Mouse (Mus musculus): ENCODE measurements around the gene Psmd2. TPM values are rescaled to one million over a fixed set of nuclear protein-coding genes. Genes with fewer than 3 reads are reported as not detected.

Gene Psmd2
- total RNA-seq (2023), result 100 TPM

DNA sequence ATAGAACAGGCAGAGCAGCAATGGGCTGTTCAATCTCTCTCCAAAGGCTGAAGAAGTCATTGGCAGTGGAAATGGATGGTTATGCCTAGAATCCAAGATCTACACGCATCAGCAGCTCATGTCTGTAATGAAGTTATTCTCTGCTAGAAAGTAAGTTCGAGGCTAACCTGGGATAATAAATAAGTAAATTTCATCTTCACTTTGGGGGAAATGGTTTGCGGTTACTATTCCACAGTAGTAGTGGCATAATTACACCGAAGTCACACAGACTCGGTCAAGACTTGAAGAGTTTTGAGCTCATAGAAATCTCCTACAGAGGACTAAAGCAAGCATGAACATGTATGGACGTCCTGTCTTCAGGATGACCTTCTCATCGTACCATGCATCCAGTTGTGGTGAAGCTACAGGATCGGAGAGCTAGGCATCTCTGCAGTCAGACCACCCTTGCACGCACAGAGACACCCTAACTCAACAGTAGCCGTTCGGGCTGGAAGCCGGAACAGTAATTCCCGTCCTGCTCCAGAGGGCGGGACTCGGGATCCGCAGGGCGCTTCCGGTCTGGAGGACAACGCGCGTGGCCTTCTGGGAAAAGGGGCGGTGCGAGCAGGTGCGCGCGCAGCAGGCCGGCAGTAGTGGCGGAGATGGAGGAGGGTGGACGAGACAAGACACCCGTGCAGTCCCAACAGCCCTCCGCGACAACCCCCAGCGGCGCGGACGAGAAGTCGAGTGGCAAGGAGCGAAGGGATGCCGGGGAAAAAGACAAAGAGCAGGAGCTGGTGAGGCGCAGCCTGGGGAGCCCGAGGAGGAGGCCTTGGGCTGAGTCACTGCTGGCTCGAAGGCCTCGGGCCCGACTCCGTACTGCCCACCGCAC, at the start of gene Psmd2:
TSS of gene Psmd2 (plus strand) at position 577 of the 871 bp plus-strand sequence.

GRCm38 (mm10) chr16:20611357-20612227, 39.9 kb upstream of the Psmd2 start, which contains the start of the genes Eef1akmt4, Gm49333 and Alg3:
TSS of gene Eef1akmt4 (plus strand) at chr16:20611593.
TSS of gene Gm49333 (plus strand) at chr16:20611610.
TSS of gene Alg3 (minus strand) at chr16:20611735.

DNA sequence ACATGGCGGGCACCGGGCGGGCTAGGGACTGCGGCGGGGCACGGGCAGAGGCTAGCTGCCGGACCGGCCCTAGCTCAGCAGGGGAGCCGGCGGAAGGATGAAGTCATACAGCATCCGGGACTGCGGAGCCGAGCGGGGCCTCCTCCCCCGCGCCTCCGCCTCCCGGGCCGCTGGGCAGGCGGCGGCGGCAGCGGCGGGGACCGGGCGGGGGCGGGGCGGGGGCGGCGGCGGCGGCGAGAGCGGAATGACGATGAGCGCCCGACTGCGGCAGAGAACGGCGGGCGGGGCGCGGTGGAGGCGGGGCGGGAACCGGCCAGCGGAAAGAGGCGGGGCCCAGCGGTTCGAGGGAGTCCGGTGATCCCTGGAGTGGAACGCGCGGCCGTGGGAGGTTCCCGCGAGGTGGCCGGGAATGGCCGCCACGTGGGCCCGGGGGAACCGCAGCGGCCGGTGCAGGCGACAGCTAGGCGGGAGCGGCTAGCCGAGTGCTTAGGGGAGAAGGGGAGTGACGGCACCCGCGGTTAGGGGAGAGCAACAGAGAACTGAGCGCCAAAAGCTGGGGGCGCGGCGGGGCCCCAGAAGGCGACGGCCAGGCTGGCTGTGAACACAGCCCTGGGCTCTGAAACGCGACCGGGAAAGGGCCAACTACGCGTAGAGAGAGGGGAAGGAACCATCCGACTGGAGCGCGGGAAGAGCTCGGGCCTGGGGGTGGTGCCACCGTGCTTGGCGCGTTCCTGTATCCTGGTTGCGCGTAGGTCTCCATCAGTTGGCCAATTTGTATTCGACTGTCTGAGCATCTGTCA, 30.1 kb upstream of the Psmd2 start, which contains the start of gene Camk2n2:
TSS of gene Camk2n2 (minus strand) at position 97 of the 800 bp plus-strand sequence.

GRCm38 (mm10) chr16:20629731-20630634, 21.5 kb upstream of the Psmd2 start, which contains the start of gene Ece2:
TSS of gene Ece2 (plus strand) at chr16:20629828.

DNA sequence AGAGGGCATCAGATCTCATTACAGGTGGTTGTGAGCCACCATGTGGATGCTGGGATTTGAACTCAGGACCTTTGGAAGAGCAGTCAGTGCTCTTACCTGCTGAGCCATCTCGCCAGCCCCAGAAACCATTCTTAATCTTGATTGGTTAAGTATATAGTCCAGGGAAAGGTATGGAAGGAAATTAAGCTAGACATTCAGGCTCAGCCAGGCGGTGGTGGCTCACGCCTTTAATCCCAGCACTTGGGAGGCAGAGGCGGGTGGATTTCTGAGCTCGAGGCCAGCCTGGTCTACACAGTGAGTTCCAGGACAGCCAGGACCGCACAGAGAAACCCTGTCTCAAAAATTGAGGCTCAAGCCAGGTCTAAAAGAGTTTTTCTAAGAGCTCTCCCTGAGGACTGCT, 16.6 kb downstream of the Psmd2 start, which contains the start of gene Eif4g1:
TSS of gene Eif4g1 (plus strand) at position 301 of the 400 bp plus-strand sequence.

GRCm38 (mm10) chr16:20693111-20693701, 41.8 kb downstream of the Psmd2 start, which contains the start of gene Fam131a:
TSS of gene Fam131a (plus strand) at chr16:20693241.

Other genes with a start within 250 kb of the Psmd2 start
- 77.7 TPM for gene Abcc5, start 225.3 kb upstream of the Psmd2 start, total RNA-seq (2023)
- gene Eif2b5, start 152.8 kb upstream of the Psmd2 start, total RNA-seq (2023), result 37.4 TPM
- gene Dvl3, start 134.7 kb upstream of the Psmd2 start, total RNA-seq (2023), result 41.3 TPM
- 174 TPM for gene Ap2m1, start 116.2 kb upstream of the Psmd2 start, total RNA-seq (2023)
- gene Abcf3, start 103.1 kb upstream of the Psmd2 start, total RNA-seq (2023), result 82.8 TPM
- gene Vwa5b2, start 62.2 kb upstream of the Psmd2 start, total RNA-seq (2023), result 0.40 TPM
- 8.0 TPM for gene Eef1akmt4, start 40.1 kb upstream of the Psmd2 start, total RNA-seq (2023)
- not detected for gene Gm49333, start 40.0 kb upstream of the Psmd2 start, total RNA-seq (2023)
- gene Alg3, start 39.9 kb upstream of the Psmd2 start, total RNA-seq (2023), result 14.0 TPM
- not detected for gene Camk2n2, start 30.4 kb upstream of the Psmd2 start, total RNA-seq (2023)
- not detected for gene Ece2, start 21.8 kb upstream of the Psmd2 start, total RNA-seq (2023)
- 284 TPM for gene Eif4g1, start 16.7 kb downstream of the Psmd2 start, total RNA-seq (2023)
- gene Fam131a, start 41.6 kb downstream of the Psmd2 start, total RNA-seq (2023), result 2.0 TPM
- 24.2 TPM for gene Polr2h, start 66.0 kb downstream of the Psmd2 start, total RNA-seq (2023)
- 4.2 TPM for gene Clcn2, start 66.1 kb downstream of the Psmd2 start, total RNA-seq (2023)
- not detected for gene Chrd, start 81.5 kb downstream of the Psmd2 start, total RNA-seq (2023)
- not detected for gene Thpo, start 82.9 kb downstream of the Psmd2 start, total RNA-seq (2023)